Mouse (Mus musculus) bone marrow, adult 2 months (tissue): Measurements from ENCODE around the gene Diaph3.

Experiments
- CTCF ChIP-seq: fragments of 200-500 bp; IDR thresholded peaks from 2 replicates; pipeline ENCODE4 v1.5.1; 2011; ENCODE audit warnings: low read length, control low read depth; ENCODE audit not compliant: control insufficient read depth, insufficient read depth
- POLR2A ChIP-seq: fragments of 200-500 bp; IDR thresholded peaks from 2 replicates; pipeline ENCODE4 v1.6.1; 2011; ENCODE audit warnings: low read depth, mild to moderate bottlenecking, control low read depth, low read length, borderline replicate concordance; ENCODE audit not compliant: control insufficient read depth

GRCm38 (mm10) chr14:87044401-87044806, 96.6 kb downstream of the Diaph3 start:
- no peak for TF ChIP-seq CTCF
- no peak for TF ChIP-seq POLR2A
